Mouse (Mus musculus) lung, postnatal 25 days (tissue): ENCODE measurements around the gene Cmklr1.

Experiments used
- DNase-seq: peaks from one replicate; pipeline ENCODE4 v3.0.0; 2022; ENCODE audit warnings: low spot score

The Cmklr1 gene

DNA sequence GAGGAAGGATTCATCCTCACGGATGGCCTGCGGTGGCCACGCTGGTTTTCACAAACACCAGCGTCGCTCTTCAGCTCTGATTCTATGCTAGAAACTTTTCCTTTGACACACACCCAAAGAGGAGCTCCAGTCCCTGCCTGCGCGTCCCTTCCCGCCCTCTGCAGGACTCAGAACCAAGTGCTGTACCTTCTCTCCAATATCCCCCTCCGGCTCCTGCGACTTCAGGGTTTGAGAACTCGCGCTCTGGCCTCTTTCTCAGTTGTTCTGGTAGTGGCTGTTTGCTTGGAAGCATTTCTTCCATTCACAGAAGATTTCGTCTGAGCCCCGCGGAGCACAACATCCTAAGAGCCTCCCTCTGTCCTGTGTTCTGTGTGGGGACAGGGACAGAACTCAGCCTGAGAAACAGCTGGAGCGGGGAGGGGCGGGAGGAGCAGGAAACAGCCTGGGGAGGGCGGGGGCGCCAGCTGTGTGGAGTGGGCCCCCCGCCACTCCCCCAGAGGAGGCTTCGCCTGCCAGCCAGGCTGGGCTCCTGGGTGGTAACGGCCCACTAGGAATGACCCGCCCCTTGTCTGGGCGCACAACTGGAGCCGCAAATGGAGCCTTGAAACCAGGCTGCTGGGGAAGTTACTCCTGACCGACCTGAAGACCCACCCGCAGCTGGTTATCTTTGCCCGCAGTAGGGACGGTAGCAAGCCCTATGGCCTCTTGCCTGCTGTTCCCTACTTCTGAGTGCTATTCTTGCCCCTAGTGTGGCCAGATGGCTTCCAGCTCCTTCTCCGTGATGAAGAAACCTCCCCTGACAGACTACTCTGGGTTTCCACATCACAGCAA is at the start of gene Cmklr1:
Cmklr1 (minus strand) TSS at position 392 of the 831 bp plus-strand sequence.
- DNase-seq = peak; percentile 54

DNA sequence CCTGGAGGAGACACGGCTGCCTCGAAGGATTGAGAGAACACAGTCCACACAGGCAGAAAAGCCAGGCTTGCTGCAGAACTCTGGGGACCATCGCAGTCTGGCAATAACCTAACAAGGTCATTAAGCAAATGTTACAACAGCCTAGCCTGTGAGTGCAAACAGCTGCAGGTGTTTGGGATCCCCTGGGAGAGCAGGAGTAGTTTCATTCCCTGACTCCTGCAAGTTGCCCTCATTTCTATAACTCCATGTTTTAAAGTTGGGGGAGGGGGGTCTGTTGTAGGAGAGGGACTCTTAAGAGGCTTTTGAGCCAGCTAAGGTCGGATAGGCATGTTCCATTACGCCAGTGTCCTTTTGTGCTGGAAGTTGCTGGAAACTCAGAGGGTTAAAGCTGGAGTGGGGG is 44.2 kb upstream of the Cmklr1 start:
- no peak for DNase-seq

DNA sequence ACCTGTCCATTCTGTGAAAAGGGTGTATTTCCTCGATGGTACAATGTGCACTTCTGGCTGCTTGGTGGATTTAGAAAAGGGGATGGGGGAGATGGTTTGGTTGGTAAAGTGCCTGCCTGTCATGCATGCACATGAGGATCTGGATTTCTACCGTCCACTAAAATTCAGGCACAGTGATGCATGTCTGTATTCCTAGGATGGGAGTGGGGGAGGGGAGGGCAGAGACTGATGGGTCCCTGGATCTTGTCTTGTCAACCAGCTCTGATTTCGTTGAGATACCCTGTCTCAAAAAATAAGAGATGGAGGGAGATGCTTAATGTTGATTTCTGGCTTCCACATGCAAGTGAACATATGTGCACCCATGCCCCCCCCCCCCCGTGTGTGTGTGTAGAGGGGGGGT is 43.8 kb upstream of the Cmklr1 start:
- DNase-seq = no peak

DNA sequence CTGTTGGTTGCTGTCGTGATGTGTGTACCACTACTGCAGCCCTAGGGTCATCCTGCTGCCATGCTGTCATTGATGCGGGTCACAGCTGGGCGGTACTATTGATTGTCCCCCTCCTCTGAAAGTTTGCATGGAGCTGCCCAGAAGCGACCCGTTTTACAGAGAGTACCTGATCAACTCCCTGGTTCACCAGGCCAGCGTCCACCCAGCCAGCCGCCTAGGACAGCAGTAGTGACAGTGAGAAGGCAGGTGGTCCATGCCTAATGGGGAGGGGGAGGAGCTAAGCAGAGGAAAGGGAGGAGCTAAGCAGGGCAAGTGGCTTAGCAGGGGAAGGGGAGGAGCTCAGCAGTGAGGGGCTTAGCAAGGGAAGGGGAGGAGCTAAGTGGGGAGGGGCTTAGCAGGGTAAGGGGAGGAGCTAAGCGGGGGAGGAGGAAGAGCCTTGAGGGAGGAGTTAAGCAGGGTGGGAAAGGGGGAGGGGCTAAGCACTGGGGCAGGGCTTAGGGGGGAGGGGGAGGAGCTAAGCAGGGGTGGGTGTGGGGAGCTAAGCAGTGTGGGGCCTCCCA is 43.0 kb upstream of the Cmklr1 start:
- DNase-seq = no peak

DNA sequence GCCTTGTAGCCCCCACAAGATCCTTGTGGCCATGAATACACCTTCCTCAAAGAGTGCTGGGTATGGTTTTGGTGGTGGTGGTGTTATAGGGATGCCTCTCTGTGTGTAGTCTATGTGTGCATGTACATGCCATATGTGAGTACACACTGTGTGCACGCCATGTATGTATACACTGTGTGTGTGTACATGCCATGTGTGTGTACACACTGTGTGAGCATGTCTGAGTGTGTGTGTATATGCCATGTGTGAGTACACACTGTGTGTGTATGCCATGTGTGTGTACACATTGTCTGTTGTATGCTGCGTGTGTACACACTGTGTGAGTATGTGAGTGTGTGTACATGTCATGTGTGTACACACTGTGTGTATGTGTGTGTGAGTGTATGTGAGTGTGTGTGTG is 40.6 kb upstream of the Cmklr1 start:
- no peak for DNase-seq

DNA sequence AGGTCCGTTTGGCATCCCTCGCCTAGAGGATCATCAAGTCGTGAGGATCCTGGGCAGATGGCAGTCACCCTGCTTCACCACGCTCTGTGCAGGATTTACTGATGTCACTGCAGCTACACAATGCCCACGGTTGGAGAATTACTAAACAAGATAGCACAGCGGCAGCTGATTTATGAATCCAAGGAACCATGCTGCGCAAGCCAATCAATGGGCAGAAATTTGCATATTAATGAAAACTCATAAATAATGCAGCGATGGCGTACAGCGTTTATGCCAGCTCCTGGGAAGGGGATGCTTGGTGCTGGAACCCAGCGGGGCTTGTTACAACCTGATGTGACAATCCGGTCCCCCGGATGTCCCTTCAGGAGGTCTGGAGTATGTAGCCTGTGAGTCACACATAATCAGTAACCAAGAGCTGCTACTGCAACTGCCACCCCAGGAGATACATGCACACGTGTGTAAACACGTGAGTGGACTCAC is 39.9 kb upstream of the Cmklr1 start:
- DNase-seq = no peak

DNA sequence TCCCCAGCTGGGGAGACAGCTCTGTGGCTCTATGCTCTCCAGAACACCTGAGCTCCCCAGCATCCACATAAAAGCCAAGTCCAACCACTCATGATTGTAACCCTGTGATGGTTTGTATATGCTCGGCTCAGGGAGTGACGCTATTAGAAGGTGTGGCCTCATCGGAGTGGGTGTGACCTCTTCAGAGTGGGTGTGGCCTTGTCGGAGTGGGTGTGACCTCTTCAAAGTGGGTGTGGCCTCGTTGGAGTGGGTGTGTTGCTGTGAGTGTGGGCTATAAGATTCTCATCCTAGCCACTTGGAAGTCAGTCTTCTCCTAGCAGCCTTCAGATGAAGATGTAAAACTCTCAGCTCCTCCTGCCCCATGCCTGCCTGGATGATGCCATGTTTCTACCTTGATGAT is 37.3 kb upstream of the Cmklr1 start:
- DNase-seq = no peak

DNA sequence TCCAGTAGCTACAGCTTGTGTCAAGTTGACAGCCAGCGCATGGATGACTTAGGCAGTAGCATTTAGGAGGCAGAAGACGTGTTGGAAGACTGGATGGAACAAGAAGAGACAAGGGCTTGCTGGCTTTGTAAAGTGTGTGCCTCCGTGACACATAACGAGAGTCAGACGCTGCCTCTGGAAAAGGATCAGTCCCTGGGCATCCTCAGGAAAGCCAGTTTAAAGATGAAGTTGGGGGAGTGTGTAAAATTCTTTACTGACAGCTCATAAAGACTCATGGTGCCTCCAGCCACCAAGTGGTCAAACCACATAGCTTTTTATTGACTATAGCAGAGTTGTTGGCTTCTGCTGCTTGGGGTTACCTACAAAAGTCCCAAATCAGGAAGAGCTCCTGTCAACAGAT is 35.2 kb upstream of the Cmklr1 start:
- no peak for DNase-seq

DNA sequence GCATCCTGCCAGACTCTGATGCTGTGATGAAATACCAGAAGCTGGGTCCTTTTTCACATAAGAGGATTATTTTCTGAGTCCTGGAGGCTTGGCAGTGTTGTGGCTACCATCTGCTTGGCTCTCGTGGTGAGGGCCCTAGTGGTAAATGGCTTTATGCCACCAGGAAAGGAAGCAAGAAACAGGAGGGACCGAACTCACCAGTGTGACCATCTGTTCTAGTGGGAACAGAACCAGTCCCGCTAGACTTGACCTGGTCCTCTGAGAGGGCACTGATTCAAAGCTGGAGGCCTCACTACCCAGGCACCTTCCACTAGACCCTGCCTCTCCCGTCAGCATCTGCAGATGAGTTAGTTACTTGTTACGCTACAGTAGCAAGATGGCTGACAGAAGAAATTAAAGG is 33.0 kb upstream of the Cmklr1 start:
- no peak for DNase-seq

DNA sequence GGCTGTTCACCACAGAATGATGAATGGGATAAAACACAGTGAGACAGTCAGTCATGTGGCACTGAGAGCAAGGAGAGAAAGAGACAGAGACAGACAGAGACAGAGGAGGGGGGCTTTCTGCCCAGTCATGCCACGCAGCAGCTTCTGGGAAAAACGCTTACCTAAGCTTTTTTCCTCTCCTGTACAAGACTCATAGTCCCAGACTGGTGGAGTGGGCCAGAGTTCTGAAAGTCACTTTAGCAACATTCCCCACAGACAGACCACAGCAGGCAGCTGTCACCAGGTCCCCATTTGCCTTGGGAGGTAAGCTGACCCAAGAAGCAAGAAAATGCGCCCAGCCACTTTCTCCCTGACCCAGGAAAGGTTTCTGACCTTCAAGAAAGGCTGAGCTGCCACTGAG is 32.2 kb upstream of the Cmklr1 start:
- DNase-seq = no peak

DNA sequence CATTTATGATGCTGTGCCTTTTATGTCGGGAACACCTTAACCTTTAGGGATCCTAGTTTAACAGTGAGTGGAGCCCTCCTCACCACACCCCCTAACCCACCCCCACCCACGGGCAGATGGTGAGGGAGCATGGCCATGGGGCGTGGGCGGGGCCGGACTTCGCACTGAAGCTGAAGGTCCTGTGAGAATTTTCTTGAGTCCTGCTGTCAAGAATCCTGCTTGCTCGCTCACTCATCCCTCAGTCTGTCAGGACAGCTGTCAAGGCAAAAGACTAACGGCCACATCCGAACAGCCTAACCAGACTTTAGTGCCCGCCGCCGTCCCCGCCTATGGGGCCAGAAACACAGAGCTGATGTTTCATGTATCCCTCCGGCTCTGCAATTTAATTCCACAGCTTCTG is 31.0 kb upstream of the Cmklr1 start:
- no peak for DNase-seq

DNA sequence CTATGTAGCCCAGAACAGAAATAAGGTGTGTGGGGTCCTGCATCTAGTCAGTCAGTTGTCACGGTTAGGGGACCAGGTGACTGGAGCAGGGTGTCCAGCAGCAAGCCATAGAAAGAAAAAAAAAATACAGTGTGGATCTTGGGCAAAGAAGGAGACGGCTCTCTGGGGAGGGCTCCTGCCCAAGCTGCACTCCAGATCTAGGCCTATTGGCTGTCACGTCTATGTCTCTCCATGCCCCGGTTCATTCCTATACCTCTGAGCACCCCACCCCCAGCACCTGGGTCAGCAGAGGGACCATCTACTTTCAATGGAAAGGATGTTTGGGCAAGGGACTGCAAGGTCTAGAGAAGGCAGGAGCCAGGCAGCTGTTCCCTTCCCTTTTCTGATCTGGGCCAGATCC is 29.3 kb upstream of the Cmklr1 start:
- no peak for DNase-seq

DNA sequence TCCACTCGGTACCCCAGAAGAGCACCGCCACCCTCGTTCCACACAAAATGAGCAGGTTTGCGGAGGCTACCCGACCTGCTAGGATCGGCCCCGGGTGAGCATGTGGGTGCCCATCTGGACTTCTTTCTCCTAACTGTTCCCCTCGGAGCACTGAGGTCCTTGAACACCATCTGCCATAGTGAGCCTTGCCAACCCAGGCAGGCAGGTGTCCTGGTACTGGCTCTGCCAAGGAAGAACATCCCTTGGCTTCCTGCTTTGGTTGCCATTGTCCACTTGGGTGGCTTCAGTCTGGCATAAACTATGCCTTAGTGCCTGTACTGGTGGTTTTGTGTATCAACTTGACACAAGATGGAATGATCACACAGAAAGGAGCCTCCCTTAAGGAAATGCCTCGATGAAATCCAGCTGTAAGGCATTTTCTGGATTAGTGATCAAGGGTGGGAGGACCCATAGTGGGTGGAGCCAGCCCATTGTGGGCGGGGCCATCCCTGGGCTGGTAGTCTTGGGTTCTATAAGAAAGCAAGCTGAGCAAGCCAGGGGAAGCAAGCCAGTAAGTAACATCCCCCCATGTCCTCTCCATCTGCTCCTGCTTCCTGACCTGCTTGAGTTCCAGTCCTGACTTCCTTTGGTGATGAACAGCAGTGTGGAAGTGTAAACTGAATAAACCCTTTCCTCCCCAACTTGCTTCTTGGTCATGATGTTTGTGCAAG is 28.7 kb upstream of the Cmklr1 start:
- DNase-seq = no peak

DNA sequence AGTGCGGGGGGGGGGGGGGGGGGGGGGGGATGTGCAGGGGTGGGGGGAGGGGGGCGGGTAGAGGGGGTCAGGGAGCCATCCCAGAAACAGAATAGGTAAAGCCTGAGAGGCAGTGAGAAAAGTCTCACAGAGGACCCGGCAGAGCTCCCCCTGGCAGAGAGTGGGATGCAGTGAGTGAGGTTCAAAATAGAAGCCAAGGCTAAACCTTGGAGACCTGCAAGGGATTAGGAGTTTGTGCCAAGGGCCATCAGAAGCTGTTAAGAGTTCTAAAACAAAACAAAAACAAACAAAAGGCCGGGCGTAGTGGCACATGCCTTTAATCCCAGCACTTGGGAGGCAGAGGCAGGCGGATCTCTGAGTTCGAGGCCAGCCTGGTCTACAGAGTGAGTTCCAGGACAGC is 27.3 kb upstream of the Cmklr1 start:
- no peak for DNase-seq

DNA sequence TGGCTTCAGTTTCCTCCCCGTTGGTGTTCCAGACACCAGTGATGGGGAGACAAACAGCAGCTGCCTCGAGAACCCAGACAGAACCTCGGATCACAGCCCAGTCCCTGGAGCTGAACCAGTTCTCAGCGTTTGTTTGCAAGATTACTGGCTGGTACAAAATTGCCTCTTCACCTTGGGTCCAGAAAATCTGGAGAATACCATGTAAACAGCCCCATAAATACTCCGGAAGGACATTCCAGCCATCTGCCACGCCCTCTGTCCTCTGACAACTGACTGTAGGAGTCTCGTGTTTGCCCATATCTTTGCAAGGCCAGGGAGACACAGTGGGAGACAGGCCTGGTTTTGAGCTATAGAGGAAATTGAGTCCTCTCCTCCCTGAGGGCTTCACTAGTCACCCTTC is 24.6 kb upstream of the Cmklr1 start:
- peak; percentile 46 for DNase-seq

DNA sequence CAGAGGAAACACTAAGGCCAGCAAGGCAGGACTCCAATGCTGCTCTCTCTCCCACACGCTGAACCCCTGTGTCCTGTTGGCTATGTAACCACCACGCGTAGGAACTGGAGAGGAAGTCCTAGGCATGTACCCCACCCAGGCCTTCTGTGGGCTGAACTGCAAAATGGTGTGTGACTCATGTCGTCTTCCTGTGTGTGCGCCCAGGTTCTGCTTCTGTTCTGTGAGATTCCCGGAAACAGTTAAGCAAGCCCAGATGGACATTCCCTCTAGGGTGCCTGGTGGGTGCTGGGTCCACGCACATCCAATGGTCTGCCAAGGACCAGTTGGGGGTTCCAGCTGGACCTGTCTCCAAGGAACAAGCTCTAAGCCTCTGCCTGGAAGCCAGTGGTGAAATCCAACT is 22.2 kb upstream of the Cmklr1 start:
- DNase-seq = peak; percentile 62

DNA sequence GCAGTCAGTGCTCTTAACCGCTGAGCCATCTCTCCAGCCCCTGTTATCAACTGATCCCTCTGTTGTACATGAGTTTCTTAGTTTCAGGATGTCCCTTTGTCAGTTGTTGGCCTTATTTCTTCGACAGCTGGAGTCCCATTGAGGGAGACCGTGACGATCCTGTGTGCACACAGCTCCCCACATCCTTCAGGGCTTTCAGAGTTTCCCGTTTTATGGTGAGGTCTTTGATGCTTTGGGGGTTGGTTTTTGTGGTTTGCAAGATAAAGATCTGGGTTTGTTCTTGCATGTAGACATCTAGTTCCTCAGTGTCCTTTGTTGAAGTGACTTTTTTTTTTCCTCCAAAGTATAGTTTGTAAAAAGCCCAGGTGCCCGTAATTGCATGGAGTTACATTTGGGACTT is 20.4 kb upstream of the Cmklr1 start:
- DNase-seq = no peak

DNA sequence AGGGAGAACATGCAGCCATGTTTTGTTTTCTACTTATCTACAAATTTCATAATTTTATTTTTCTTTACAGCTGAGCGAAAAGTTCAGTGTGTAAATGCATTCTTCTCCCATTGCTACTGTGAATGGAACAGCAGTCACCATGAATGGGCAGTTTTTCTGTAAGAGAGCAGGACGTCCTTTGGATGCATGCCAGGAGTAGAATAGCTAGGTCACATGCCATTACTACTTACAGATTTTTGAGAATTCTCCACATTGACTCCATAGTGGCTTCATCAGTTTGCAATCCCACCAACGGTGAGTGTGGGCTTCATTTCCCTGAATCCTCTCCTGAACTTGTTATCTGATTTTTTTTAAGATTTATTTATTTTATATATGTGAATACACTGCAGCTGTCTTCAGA is 19.9 kb upstream of the Cmklr1 start:
- DNase-seq = no peak

DNA sequence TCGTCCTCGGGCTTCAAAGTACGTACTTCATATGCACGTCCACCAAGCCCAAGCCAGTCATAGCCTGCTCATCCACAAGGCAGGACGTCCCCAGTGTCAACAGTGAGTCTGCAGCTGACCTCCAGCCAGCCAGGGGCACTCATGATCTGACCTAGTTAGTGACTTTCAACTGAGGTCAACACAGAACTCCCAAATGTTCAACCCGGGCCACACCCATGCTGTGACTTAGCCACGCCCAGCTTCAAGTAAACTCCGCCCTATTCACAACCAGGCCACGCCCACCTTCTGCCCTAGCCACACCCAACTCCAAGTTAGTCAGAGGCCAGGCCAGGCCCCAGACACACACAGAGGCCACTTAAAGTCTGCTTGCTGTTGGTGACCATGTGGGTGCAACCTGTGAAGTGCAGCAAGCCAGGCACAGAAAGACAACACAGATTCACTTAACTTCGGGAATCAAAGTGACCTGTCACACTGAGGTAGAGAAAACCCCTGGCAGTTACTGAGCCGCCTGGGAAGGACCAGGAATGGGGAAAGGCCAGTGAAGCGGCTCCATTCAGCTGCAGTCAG is 14.5 kb upstream of the Cmklr1 start:
- no peak for DNase-seq

DNA sequence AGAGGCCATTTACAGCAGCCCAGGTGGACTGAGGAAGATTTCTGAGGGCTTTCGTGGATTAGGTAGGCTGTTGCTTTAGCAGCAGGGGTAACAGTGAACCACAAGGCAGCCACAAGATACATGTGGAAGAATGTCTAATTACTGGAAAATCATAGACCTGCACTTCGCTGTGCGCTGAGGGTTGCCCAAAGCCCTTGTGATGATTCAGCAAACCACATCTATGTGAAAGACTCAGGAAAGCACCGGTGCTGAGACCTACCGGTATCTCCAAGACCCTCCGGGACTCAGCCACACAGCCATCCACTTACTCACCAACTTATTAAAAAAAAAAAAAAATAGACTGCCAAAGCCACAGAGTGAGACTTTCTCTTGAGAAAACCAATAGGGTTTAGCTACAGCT is 13.9 kb upstream of the Cmklr1 start:
- no peak for DNase-seq

DNA sequence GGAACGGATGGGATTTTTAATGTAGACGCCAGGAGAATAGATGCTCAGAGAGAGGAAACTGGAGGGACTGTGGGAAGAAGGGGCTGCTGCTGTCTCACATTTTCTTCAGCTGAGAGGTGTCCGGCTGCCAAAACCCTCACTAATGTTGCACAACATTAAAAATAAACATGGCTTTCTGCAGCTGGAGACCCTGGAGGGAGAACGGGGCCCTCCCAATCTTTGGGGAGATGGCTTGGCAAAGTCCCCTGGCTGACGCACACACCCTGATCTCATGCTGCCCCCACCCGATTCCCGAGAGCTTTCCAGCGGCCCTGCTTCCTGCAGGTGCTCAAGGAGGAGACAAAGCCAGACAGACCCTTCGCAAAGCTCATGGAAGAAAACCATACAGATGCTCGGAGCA is 10.6 kb upstream of the Cmklr1 start:
- peak; percentile 51 for DNase-seq

DNA sequence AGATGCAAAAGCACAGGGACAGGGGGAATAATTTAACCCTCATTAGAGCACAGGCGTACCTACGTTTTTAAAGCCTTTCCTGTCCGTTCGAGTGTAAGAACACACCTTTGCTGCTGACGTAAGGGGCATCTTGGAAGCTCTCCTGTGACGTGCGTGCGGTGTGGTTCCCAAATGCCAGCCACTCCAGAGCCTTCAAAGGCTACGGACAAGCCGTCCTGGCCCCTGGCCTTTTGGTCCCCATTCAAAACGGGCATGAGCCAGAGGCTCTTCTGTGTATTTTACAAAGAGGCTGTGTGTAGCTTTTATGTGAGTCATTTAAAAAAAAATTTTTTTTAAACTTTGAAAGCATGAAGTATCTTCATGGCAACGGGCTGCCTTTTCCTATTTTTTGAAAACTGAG is 4.6 kb upstream of the Cmklr1 start:
- DNase-seq = no peak

DNA sequence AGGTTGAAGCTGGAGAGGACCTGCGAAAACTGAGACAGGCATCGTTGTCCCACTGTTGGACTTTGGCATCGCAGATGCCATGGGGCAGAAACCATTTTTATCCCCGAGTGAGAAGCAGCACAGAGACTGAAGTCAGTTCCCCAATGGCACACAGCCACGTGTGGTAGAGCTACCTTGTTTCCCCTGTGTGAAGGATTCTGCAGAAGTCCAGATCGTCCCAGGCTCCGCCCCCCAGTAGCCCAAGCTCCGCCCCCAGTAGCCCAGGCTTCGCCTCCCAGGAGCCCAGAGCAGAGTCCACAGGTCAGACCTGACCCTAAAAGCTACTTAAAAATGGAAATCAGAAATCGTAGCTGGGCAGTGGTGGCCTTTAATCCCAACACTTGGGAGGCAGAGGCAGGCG is 4.0 kb upstream of the Cmklr1 start:
- DNase-seq = no peak
